Mouse (Mus musculus) telencephalon, adult 2 months (tissue): ENCODE measurements at regions not wholly inside any gene's neighbourhood (a gene's known extent, or its start where the extent isn't known, plus 50 kb on each side); places are given as distances from the start of the nearest gene placed in this dataset.
"Not testable (repeated sequence)": the region's sequence is repeated elsewhere in the genome, so short reads cannot be mapped to it uniquely, and the experiment has no call there.

Source experiments
- DNase-seq: peaks from one replicate; pipeline ENCODE4 v3.0.0-alpha.2; 2011; ENCODE audit warnings: low read depth, low spot score

DNA sequence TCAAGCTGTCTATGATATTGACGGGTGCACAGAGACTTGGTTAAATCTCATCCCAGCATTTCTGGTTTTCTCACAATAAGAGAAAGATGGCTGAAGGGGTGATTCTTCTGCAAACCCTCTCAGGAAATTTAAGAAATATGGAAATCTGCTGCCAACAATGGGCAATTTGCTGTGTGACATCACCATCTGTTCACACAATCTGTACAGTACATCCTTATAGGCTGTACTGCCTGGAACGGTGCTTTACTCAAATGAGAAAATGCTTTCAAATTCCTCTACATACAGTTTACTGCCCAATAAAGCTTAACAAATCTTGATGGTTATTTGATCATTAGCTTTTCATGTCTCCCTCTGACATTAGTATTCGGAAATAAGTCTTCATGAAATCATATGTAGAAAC is 172.4 kb upstream of the Hsf2 start:
- no peak for DNase-seq

DNA sequence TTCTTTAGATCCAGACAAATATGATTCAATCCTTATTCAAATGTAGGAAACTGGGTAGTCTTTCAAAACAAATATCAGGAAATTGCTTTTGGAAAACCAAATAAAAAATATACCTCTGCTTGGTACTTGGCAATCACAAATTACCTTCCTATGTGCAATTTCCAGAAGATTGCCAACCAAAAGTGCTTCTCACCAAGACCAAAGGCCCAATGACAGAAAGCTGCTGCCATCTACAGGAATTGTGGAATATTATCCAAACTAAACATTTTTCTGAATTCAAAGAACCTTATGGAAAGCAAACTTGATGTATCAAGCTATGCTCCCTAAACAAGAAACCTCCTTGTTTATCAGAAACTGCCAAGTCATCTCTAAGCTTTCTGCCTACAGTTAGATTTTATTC is 169.1 kb upstream of the Hsf2 start:
- peak; percentile 19 for DNase-seq

DNA sequence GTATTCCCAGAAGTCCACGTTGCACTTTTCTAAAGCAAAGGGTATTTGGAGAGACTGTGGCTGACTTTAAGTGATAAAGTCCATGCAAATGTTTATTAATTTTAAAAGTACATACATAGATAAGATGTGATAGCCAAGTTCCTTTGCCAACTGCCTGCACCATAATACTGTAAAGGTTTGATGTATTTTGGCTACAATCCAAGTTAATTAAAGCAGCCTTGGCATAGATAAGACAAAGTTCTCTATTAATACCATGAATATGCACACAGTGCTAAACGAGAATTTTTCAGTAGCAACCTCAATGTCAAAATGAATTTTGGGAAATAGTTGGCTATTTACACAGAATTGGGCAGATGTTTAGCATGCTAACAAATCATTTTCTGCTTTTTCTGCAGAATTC is 167.0 kb upstream of the Hsf2 start:
- no peak for DNase-seq

DNA sequence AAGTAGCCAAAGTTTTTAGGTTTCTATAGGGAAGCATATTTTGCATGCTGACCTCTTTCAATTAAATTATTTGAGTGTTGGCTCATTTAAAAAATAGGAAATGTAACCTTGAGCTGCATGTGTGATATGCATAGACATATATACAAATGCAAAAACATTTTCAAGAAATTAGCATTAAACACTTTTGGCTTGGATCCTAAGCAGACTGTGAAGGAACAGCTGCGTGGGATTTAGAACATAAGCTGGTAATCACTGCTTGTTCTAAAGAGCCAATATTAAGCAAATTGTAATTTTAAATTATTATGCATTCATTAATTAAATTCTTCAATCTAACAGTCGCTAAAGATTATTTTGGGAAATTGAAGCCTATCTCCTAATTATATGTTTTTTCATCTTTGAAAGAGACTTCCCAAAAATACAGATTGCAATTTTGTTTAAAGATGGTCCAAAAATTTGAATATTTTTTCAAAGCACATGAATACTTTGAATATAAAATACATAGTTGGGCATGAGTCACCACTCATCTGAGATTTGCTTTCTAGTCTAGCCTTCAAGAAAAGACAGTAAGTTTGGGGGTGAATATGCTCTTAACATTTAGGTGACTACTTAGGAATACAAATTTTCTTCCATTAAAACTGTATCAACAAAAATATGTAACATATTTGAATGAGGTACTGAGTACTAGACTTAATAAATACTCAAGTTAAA is 163.3 kb upstream of the Hsf2 start:
- DNase-seq: no peak

DNA sequence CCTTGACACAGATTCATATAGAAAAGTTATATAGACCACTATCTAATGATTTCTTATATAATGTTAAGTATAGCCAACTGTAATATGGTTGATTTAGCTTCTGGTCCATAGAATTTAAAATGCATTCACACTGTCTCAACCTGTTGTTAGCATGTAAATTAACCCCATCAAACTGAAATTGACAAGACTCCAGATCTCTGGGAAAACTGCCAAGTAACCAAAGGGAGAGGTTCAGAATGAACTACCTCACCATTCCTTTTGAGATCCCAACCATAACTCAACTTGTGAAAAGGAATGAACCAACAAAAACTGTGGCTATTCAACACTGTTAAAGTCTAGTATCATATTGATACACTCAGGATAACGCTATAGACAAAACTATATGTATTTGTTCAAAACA is 162.0 kb upstream of the Hsf2 start:
- no peak for DNase-seq

DNA sequence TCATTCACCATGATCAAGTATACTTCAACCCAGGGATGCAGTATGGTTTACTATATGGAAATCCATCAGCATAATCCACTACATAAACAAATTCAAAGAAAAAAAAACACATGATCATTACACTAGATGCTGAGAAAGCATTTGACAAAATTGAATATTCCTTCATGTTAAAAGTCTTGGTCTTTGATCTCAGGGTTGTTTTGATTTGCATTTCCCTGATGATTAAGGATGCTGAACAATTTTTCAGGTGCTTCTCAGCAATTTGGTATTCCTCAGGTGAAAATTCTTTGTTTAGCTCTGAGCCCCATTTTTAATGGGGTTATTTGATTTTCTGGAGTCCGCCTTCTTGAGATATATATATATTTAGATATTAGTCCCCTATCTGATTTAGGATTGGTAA is 123.4 kb upstream of the Hsf2 start:
- DNase-seq: not testable (repeated sequence)
